Mouse (Mus musculus) large intestine, adult 2 months (tissue): ENCODE data around the gene Zswim4. TPM values are rescaled to one million over a fixed set of nuclear protein-coding genes. Genes with fewer than 3 reads are reported as not detected.

Experiments used
- DNase-seq: peaks from one replicate; pipeline ENCODE4 v3.0.0-alpha.2; 2012; ENCODE audit warnings: low read depth, low spot score
- WGBS: fragments of 180-500 bp; shearing (Covaris S2); methylation state at CpG from one replicate; pipeline ENCODE4 v1.1.7; 2018; 5-methylcytosine and 5-hydroxymethylcytosine counted together
- polyA plus RNA-seq: library from polyadenylated mRNA; depleted of rRNA; stranded (reverse); fragments of >200 nt; gene quantifications from 2 replicates; pipeline ENCODE4 v1.2.3, GENCODE M21; 2012; rRNA removed

The Zswim4 gene
- polyA plus RNA-seq, 1 experiment = 10.4 TPM

GRCm38 (mm10) chr8:84186547-84186946, 50.3 kb downstream of the Zswim4 start:
- under 1% methylated on average over 12 of the region's 12 CpGs for WGBS

GRCm38 (mm10) chr8:84185117-84185516, 51.7 kb downstream of the Zswim4 start, which contains the start of gene Nanos3:
Gene Nanos3 (minus strand): TSS chr8:84185217.
- 97% methylated on average over 7 of the region's 7 CpGs for WGBS
- DNase-seq = no peak

More at GRCm38 (mm10) chr8:84186547-84186946, 50.3 kb downstream of the Zswim4 start:
- no peak for DNase-seq

GRCm38 (mm10) chr8:84184085-84185043, 52.5 kb downstream of the Zswim4 start:
- 16% methylated on average over 21 of the region's 21 CpGs for WGBS
- no peak for DNase-seq

GRCm38 (mm10) chr8:84183261-84184084, 53.4 kb downstream of the Zswim4 start:
- 1% methylated on average over 85 of the region's 87 CpGs for WGBS
- DNase-seq = no peak

- WGBS = 23% methylated on average over 4 of the region's 4 CpGs
- no peak for DNase-seq
Observed at GRCm38 (mm10) chr8:84182833-84183232, 54.0 kb downstream of the Zswim4 start.

GRCm38 (mm10) chr8:84180530-84181190, 56.2 kb downstream of the Zswim4 start:
- WGBS = 16% methylated on average over 16 of the region's 16 CpGs
- no peak for DNase-seq

GRCm38 (mm10) chr8:84179946-84180345, 56.9 kb downstream of the Zswim4 start:
- no peak for DNase-seq
- 70% methylated on average over 4 of the region's 4 CpGs for WGBS

- 86% methylated on average over 8 of the region's 8 CpGs for WGBS
- DNase-seq = no peak
Observed at GRCm38 (mm10) chr8:84178592-84178991, 58.3 kb downstream of the Zswim4 start.

- 92% methylated on average over 3 of the region's 3 CpGs for WGBS
Observed at GRCm38 (mm10) chr8:84177405-84177804, 59.5 kb downstream of the Zswim4 start.

GRCm38 (mm10) chr8:84176560-84176959, 60.3 kb downstream of the Zswim4 start:
- 51% methylated on average over 3 of the region's 3 CpGs for WGBS
- DNase-seq = no peak

More at GRCm38 (mm10) chr8:84177405-84177804, 59.5 kb downstream of the Zswim4 start:
- DNase-seq = no peak

GRCm38 (mm10) chr8:84173861-84174260, 63.0 kb downstream of the Zswim4 start:
- DNase-seq = no peak

GRCm38 (mm10) chr8:84170096-84170495, 66.8 kb downstream of the Zswim4 start:
- 83% methylated on average over 5 of the region's 5 CpGs for WGBS
- DNase-seq = no peak

More at GRCm38 (mm10) chr8:84173861-84174260, 63.0 kb downstream of the Zswim4 start:
- WGBS = 76% methylated on average over 6 of the region's 6 CpGs

- no peak for DNase-seq
- WGBS = 93% methylated on average over 2 of the region's 2 CpGs
Observed at GRCm38 (mm10) chr8:84167696-84168095, 69.2 kb downstream of the Zswim4 start.

Other genes starting within 250 kb of the Zswim4 start
- 35.7 and 37.6 TPM in 2 replicates for gene Samd1, start 239.4 kb downstream of the Zswim4 start, polyA plus RNA-seq
- gene 1700067K01Rik, start 235.6 kb downstream of the Zswim4 start, polyA plus RNA-seq = 0.27 and 0.30 TPM in 2 replicates
- gene 2210011C24Rik, start 224.9 kb downstream of the Zswim4 start, polyA plus RNA-seq = 2.3 and 3.2 TPM in 2 replicates
- gene Palm3, start 215.6 kb downstream of the Zswim4 start, polyA plus RNA-seq = 0.11 TPM in 1 of 2 replicates, not detected in the other
- gene Il27ra, start 194.5 kb downstream of the Zswim4 start, polyA plus RNA-seq = 5.5 and 6.5 TPM in 2 replicates
- gene Rln3, start 192.1 kb downstream of the Zswim4 start, polyA plus RNA-seq = 0.49 and 0.56 TPM in 2 replicates
- 0.82 and 1.1 TPM in 2 replicates for gene Gm10643, start 171.9 kb downstream of the Zswim4 start, polyA plus RNA-seq
- gene Rfx1, start 170.2 kb downstream of the Zswim4 start, polyA plus RNA-seq = 19.0 and 25.2 TPM in 2 replicates
- 73.4 and 87.9 TPM in 2 replicates for gene Dcaf15, start 132.3 kb downstream of the Zswim4 start, polyA plus RNA-seq
- gene Podnl1, start 111.1 kb downstream of the Zswim4 start, polyA plus RNA-seq = 5.6 and 5.9 TPM in 2 replicates
- gene Cc2d1a, start 89.1 kb downstream of the Zswim4 start, polyA plus RNA-seq = 30.2 and 38.0 TPM in 2 replicates
- gene 4930432K21Rik, start 89.0 kb downstream of the Zswim4 start, polyA plus RNA-seq = 0.22 and 0.32 TPM in 2 replicates
- 0.22 and 0.30 TPM in 2 replicates for gene Nanos3, start 51.8 kb downstream of the Zswim4 start, polyA plus RNA-seq
- 137 and 143 TPM in 2 replicates for gene D8Ertd738e, start 12.7 kb upstream of the Zswim4 start, polyA plus RNA-seq
- gene Mri1, start 20.3 kb upstream of the Zswim4 start, polyA plus RNA-seq = 23.6 and 35.9 TPM in 2 replicates
- gene Ccdc130, start 33.3 kb upstream of the Zswim4 start, polyA plus RNA-seq = 31.5 and 38.3 TPM in 2 replicates
- gene Cacna1a, start 151.4 kb upstream of the Zswim4 start, polyA plus RNA-seq = 5.2 and 11.0 TPM in 2 replicates